Mouse (Mus musculus): ENCODE measurements at regions not wholly inside any gene's neighbourhood (a gene's known extent, or its start where the extent isn't known, plus 50 kb on each side); places are given as distances from the start of the nearest gene placed in this dataset.

DNA sequence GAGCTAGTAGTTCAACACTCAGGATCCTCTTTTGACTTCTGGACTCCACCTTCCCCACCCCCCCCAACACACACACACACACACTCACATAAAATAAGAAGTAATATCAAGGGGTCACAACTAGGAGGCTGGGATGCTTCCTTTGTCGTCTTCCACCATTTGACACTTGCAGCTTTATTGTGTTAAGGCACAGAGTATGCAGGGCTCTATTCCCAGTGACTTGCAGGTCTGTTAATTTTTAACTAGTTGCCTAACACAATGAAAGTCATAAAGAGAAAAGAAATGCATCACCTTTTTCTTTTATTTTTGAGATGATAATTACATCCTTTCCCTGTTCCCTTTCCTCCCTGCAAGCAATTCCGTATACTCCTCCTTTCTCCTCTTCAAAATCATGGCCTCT lies 66.9 kb upstream of the Adgra3 start:
- no peak for DNase-seq

DNA sequence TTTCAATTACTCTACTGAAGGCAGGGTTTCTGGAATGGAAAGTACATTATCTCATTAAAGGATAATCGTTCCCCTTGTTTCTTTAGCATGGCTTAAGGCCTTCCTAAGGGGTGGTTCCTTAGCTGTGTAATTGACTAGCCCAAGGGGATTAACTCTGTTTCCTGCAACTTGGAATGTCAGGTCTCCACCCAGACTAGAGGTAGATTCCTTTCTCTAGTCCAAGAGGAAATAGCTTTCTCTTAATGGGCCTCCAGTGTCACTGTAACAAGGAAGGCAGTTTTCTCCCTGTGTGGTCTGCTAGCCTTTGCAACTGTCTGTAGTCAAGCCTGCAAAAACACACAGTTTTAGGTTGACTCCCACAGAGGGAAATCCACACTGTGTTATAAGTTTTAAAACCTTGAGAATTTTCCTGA lies 64.0 kb upstream of the Adgra3 start:
- no peak for DNase-seq

DNA sequence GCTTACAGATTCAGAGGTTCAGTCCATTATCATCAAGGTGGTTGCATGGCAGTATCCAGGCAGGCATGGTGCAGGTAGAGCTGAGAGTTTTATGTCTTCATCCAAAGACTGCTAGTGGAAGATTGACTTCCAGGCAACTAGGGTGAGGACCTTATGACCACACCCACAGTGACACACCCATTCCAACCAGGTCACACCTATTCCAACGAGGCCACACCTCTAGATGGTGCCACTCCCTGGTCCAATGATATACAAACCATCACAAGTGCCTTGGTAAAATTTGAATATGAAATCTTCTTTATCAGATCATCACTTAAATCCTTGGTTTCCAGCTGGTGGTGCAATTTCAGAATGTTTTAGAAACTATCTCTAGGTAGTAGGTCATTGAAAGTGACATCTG lies 61.1 kb upstream of the Adgra3 start:
- DNase-seq: no peak
